Mouse (Mus musculus) embryonic facial prominence, embryonic 15.5 days (tissue): Measurements from ENCODE around the gene Plin4. TPM values are rescaled to one million over a fixed set of nuclear protein-coding genes. Genes with fewer than 3 reads are reported as not detected.
"Not testable (repeated sequence)": the region's sequence is repeated elsewhere in the genome, so short reads cannot be mapped to it uniquely, and the experiment has no call there.

Experiments
- ATAC-seq: fragments of 200-750 bp; cut with Nextera tagmentation; 2 replicates; pipeline ENCODE4 v1.8.0; 2017; ENCODE audit warnings: low read depth, moderate TSS enrichment; ENCODE audit not compliant: insufficient number of reproducible peaks, low FRiP score, low TSS enrichment
- H3K27ac ChIP-seq: fragments of 300-500 bp; sonication (generic); replicated peaks from 2 replicates; pipeline ENCODE4 v1.5.1; 2015; ENCODE audit warnings: mild to moderate bottlenecking, inconsistent platforms
- H3K27me3 ChIP-seq: fragments of 300-500 bp; sonication (generic); 2 replicates; pipeline ENCODE4 v1.6.1; 2015; ENCODE audit warnings: inconsistent platforms
- H3K36me3 ChIP-seq: fragments of 300-500 bp; sonication (generic); 2 replicates; pipeline ENCODE4 v1.6.1; 2015; ENCODE audit warnings: mild to moderate bottlenecking, inconsistent platforms
- H3K4me1 ChIP-seq: fragments of 300-500 bp; sonication (generic); 2 replicates; pipeline ENCODE4 v1.6.1; 2015; ENCODE audit warnings: inconsistent platforms
- H3K4me2 ChIP-seq: fragments of 300-500 bp; sonication (generic); replicated peaks from 2 replicates; pipeline ENCODE4 v1.6.1; 2015; ENCODE audit warnings: mild to moderate bottlenecking, inconsistent platforms
- H3K4me3 ChIP-seq: fragments of 300-500 bp; sonication (generic); replicated peaks from 2 replicates; pipeline ENCODE4 v1.5.1; 2015; ENCODE audit warnings: mild to moderate bottlenecking, inconsistent platforms
- H3K9ac ChIP-seq: fragments of 300-500 bp; sonication (generic); 2 replicates; pipeline ENCODE4 v1.6.1; 2015; ENCODE audit warnings: inconsistent platforms
- H3K9me3 ChIP-seq: fragments of 300-500 bp; sonication (generic); replicated peaks from 2 replicates; pipeline ENCODE4 v1.6.1; 2016; ENCODE audit warnings: inconsistent platforms
- WGBS: fragments of 180-500 bp; shearing (Covaris S2); methylation state at CpG from one replicate; pipeline ENCODE4 v1.1.7; 2015; 5-methylcytosine and 5-hydroxymethylcytosine counted together
- polyA plus RNA-seq: library from polyadenylated mRNA; unstranded; fragments of >200 nt; fragmentation: Nextera tagmentation; extraction: Ambion mirVana; gene quantifications from 2 replicates; pipeline ENCODE4 v1.2.1, GENCODE M21; 2015

Gene Plin4
- polyA plus RNA-seq, 1 experiment from 2014 or later, result 0.08 TPM

DNA sequence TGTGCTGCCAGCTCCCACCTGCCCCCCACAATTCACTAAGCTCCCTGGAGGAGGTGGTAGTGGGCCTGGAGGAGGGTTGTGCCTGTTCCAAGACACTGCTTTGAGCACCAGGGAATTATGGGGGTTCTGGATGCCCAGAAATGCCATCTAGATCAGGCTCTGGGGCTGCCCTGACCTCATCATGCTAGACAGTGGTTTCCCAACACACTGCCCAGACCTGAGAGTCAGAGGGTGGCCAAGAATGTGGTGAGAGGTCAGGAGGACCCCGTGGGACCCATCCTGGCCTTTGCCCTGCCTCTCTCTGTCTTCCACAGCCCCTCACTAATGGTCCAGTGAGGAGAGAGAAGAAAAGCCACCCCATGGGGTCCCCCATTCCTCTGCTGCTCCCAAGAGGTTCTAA is 1.4 kb upstream of the Plin4 start:
- ATAC-seq, result no peak
- Histone ChIP-seq H3K36me3 (no peaks in the 10 kb centered on the region), H3K27ac (no peak overlapping the region), H3K4me2 (no peak overlapping the region), H3K9me3 (no peaks in the 10 kb centered on the region), H3K9ac (no peak overlapping the region), H3K4me3 (no peak overlapping the region), H3K4me1 (no peaks in the 10 kb centered on the region), H3K27me3 (peaks cover 7% of the 10 kb centered on the region)
- WGBS, result 68% methylated on average over 1 of the region's 1 CpGs

DNA sequence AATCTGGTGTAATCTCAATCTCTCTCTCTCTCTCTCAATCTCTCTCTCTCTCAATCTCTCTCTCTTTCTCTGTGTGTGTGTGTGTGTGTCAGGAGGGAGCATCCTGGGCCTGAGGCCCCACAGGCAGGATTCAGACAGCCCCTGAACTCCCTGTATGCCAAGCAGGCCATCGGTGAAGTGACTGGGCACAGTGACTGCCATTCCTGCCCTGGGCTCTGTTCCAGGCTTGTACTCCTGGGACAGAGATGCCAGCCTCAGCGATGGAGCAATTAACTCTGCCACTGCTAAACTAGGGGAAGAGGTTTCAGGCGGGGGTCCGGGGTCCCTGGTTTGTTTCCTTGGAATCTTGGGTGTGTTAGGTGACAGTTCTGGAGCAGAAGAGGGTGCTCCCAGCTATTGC is 968 bp upstream of the Plin4 start:
- Histone ChIP-seq H3K9me3 (no peaks in the 10 kb centered on the region), H3K27me3 (peaks cover 4% of the 10 kb centered on the region), H3K4me2 (no peak overlapping the region), H3K9ac (no peak overlapping the region), H3K27ac (no peak overlapping the region), H3K36me3 (no peaks in the 10 kb centered on the region), H3K4me3 (no peak overlapping the region), H3K4me1 (no peaks in the 10 kb centered on the region)
- ATAC-seq, result no peak
- WGBS, result 69% methylated on average over 4 of the region's 4 CpGs

DNA sequence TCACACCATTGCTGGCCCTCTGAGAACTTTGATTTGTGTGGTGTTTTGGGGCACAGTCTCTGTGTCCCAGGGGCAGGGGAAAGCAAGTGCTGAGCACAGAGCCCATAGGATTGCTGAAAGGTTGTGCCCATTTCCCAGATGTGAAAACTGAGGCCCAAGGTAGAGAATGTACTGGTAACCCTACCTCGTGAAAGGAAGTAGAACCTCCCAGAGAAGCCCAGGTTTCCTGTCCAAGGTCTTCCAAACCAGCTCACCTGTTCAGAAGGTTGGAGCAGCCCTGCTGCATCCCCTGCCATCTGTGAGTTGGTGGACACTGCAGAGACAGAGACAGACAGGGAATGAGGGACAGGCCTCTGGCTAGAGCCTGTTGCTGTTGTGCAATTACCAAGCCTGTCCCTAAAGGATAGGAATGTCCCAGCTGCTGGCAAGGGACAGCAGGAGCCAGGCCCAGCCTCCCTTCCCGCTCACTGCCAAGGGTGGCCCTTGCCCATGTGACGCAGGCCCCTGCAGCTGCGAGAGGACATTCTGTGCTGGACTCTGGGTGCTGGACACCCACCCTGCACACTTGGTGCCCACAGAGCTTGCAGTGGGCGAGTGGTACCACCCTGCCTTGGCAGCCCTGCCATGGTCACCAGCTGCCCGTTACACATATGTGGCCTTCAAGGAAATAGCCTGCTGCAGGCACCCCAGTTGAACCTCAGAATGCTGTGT is 1.1 kb downstream of the Plin4 start:
- Histone ChIP-seq H3K4me1 (no peaks in the 10 kb centered on the region), H3K4me2 (no peak overlapping the region), H3K9ac (no peak overlapping the region), H3K9me3 (no peaks in the 10 kb centered on the region), H3K36me3 (peaks cover 4% of the 10 kb centered on the region; the same call in 1 of the 2 replicates), H3K4me3 (no peak overlapping the region), H3K27me3 (no peaks in the 10 kb centered on the region), H3K27ac (no peak overlapping the region)
- no peak for ATAC-seq
- WGBS, result 77% methylated on average over 6 of the region's 6 CpGs

DNA sequence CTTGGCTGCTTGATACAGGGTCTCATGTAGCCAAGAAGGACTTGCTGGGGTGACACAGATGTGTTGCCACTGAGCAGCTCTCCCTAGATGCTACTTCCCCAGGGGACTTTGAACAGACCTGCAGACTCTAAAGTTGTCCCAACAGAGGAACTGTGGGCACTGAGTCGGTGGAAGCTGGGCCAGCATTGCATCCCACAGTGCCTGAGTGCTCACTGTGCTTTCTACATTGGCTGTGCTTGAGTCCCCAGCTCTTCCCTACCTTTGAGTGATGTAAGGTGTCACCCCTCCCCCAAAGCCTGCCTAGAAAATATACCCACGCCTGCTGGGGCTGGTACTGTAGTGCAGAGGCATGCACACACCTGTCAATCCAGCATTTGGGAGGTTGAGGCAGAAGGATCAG is 1.9 kb downstream of the Plin4 start:
- H3K4me3 ChIP-seq, result no peak overlapping the region
- peaks cover 11% of the 10 kb centered on the region for H3K36me3 ChIP-seq
- H3K4me2 ChIP-seq, result no peak overlapping the region
- no peak overlapping the region for H3K27ac ChIP-seq
- no peaks in the 10 kb centered on the region for H3K4me1 ChIP-seq
- no peak for ATAC-seq
- no peak overlapping the region for H3K9ac ChIP-seq
- no peaks in the 10 kb centered on the region for H3K9me3 ChIP-seq
- WGBS, result 65% methylated on average over 2 of the region's 2 CpGs
- H3K27me3 ChIP-seq, result no peaks in the 10 kb centered on the region

DNA sequence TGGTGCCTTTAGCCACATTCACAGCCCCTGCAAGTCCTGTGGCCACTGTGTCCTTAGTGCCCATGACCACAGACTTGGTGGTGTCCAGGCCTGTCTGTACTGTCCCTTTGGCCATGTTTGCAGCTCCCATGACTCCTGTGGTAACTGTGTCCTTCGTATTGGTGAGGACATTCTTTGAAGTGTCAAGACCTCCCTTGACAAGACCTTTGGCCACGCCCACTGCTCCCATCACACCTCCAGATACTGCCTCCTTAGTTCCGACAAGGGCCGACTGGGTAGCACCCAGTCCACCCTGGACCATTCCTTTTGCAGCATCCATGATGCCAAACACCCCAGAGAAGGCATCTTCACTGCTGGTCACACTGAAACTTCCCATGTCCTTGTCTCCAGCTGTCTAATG is 2.6 kb downstream of the Plin4 start:
- Histone ChIP-seq H3K4me1 (no peaks in the 10 kb centered on the region), H3K9ac (no peak overlapping the region), H3K9me3 (no peaks in the 10 kb centered on the region), H3K4me3 (no peak overlapping the region), H3K4me2 (no peak overlapping the region), H3K27ac (no peak overlapping the region), H3K27me3 (no peaks in the 10 kb centered on the region), H3K36me3 (peaks cover 18% of the 10 kb centered on the region)
- 72% methylated on average over 4 of the region's 4 CpGs for WGBS
- ATAC-seq, result no peak

DNA sequence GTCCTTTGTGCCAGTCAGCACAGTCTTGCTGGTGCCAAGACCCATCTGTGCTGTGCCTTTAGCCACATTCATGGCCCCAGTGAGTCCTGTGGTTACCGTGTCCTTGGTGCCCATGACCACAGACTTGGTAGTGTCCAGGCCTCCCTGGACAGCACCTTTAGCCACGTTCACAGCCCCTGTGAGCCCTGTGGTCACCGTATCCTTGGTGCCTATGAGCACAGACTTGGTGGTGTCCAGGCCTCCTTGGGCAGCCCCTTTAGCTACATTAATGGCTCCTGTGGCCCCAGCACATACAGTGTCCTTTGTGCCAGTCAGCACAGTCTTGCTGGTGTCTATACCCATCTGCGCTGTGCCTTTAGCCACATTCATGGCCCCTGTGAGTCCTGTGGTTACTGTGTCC is 3.2 kb downstream of the Plin4 start:
- not testable (repeated sequence) for H3K4me1 ChIP-seq, H3K27me3 ChIP-seq, H3K9me3 ChIP-seq, ATAC-seq, H3K4me2 ChIP-seq, H3K4me3 ChIP-seq, H3K27ac ChIP-seq, H3K9ac ChIP-seq
- 93% methylated on average over 4 of the region's 4 CpGs for WGBS
- peaks cover 24% of the 10 kb centered on the region for H3K36me3 ChIP-seq

DNA sequence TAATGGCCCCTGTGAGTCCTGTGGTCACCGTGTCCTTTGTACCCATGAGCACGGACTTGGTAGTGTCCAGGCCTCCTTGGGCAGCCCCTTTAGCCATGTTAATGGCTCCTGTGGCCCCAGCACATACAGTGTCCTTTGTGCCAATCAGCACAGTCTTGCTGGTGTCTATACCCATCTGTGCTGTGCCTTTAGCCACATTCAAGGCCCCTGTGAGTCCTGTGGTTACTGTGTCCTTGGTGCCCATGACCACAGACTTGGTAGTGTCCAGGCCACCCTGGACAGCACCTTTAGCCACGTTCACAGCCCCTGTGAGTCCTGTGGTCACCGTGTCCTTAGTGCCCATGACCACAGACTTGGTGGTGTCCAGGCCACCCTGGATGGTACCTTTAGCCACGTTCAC is 4.8 kb downstream of the Plin4 start:
- H3K27ac ChIP-seq, ATAC-seq, H3K9ac ChIP-seq, H3K4me2 ChIP-seq, H3K4me1 ChIP-seq, H3K27me3 ChIP-seq, H3K4me3 ChIP-seq, H3K9me3 ChIP-seq: not testable (repeated sequence)
- 92% methylated on average over 2 of the region's 5 CpGs for WGBS
- peaks cover 40% of the 10 kb centered on the region for H3K36me3 ChIP-seq

DNA sequence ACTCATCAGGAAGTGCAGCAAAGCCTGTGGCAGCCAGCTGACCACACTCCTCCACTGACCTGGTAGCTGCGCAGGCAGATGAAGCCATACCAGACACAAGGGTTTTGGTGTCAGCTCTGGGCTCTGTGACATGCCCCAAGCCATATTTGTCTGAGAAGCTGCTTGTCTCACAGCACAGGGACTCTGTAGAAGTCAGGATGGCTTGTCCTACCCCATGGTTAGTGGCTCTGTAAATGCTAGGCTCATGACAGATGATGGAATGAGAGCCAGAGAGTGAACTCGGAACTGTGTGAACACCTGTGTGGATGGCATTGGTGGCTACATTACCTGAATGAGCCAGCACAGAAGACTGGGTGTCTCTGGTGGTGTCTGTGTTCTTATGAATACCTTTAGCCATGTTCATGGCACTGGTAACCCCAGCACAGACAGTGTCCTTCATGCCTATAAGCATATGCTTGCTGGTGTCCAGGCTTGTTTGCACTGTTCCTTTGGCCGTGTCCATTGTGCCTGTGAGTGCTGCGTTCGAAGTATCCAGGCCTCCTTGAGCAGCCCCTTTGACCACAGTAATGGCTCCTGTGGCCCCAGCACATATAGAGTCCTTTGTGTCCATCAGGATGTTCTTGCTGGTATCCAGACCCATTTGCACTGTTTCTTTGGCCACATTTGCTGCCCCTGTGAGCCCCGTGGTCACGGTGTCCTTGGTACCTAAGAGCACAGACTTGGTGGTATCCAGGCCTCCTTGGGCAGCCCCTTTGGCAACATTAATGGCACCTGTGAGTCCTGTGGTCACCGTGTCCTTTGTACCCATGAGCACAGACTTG is 5.9 kb downstream of the Plin4 start:
- Histone ChIP-seq H3K27me3 (no peaks in the 10 kb centered on the region), H3K9ac (no peak overlapping the region), H3K4me3 (no peak overlapping the region), H3K27ac (no peak overlapping the region), H3K9me3 (no peaks in the 10 kb centered on the region), H3K4me1 (no peaks in the 10 kb centered on the region), H3K4me2 (no peak overlapping the region), H3K36me3 (peaks cover 49% of the 10 kb centered on the region)
- ATAC-seq, result no peak
- WGBS, result 93% methylated on average over 8 of the region's 8 CpGs

DNA sequence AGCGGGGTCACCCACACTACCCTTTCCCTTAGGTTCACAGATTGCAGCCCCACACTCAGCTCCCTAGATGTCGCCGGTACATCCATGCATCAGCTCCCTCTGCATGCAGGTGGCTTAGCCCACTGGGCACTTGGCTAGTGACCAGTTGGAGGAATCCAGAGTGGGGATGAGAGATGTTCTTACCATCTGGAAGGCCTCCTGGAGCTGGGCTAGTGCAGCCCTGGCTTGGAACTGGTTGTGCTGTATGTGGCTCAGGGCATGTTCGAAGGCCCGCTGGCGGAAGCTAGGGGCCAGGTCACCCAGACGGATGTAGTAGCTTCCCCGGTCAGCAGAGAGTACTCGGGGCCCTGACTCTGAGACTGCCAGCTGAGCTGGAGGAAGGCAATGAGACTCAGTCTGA is 6.7 kb downstream of the Plin4 start:
- H3K4me1 ChIP-seq, result no peaks in the 10 kb centered on the region
- H3K36me3 ChIP-seq, result peaks cover 56% of the 10 kb centered on the region
- H3K4me3 ChIP-seq, result no peak overlapping the region
- H3K27me3 ChIP-seq, result no peaks in the 10 kb centered on the region
- H3K9me3 ChIP-seq, result no peaks in the 10 kb centered on the region
- H3K27ac ChIP-seq, result no peak overlapping the region
- H3K4me2 ChIP-seq, result no peak overlapping the region
- H3K9ac ChIP-seq, result no peak overlapping the region
- ATAC-seq, result no peak
- WGBS, result 94% methylated on average over 9 of the region's 9 CpGs

DNA sequence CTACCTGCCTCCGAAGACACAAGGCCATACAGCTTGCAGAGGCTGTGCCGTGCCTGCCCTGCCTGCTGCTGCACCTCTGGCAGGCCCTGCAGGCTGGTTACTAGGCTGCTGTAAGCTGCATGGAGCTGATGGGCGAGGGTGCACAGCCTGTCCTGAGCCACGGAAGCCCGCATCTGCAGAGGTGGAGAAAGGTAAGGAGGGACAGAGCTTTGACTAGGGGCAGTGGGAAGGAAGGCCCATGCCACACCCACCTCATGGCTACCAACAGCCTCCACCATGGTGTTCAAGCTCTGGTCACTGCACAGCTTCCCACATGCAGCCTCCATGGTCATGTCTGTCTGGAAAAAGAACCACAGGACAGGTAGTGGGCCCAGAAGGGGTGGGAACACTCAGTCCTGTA is 7.4 kb downstream of the Plin4 start:
- H3K27me3 ChIP-seq, result no peaks in the 10 kb centered on the region
- H3K27ac ChIP-seq, result no peak overlapping the region
- 84% methylated on average over 5 of the region's 5 CpGs for WGBS
- H3K4me1 ChIP-seq, result no peaks in the 10 kb centered on the region
- peaks cover 64% of the 10 kb centered on the region for H3K36me3 ChIP-seq
- no peaks in the 10 kb centered on the region for H3K9me3 ChIP-seq
- no peak for ATAC-seq
- no peak overlapping the region for H3K9ac ChIP-seq
- no peak overlapping the region for H3K4me2 ChIP-seq
- H3K4me3 ChIP-seq, result no peak overlapping the region

DNA sequence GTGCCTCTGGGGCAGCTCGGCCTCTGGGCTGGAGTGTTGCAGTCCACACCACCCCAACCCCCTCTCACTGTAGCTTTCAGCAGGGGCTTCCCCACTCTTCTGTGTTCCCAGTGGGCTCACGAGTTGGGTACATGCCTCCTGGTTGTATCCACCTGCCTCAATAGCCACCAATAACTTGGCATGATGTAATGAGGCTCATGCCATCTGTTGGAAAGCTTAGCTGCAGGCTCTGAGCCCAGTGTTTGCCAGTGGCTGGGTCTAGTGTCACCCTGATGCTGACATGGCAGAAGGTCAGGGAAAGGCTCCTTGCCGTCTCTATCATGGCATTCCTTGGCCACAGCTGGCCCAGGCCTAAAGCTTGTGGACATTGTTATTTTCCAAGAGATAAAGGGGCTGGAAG is 8.8 kb downstream of the Plin4 start:
- no peak overlapping the region for H3K4me3 ChIP-seq
- H3K4me1 ChIP-seq, result no peaks in the 10 kb centered on the region
- no peak overlapping the region for H3K9ac ChIP-seq
- H3K9me3 ChIP-seq, result no peaks in the 10 kb centered on the region
- WGBS, result 91% methylated on average over 3 of the region's 3 CpGs
- H3K36me3 ChIP-seq, result peaks cover 78% of the 10 kb centered on the region
- no peak overlapping the region for H3K27ac ChIP-seq
- no peaks in the 10 kb centered on the region for H3K27me3 ChIP-seq
- no peak for ATAC-seq
- H3K4me2 ChIP-seq, result no peak overlapping the region
